Mouse (Mus musculus) liver, adult 2 months (tissue): ENCODE measurements at regions not wholly inside any gene's neighbourhood (a gene's known extent, or its start where the extent isn't known, plus 50 kb on each side); places are given as distances from the start of the nearest gene placed in this dataset.

Source experiments
- DNase-seq: peaks from one replicate; pipeline ENCODE4 v3.0.0-alpha.2; 2011; ENCODE audit warnings: low read depth, low spot score; ENCODE audit errors: extremely low read depth
- H3K27ac ChIP-seq: fragments of 200-500 bp; replicated peaks from 2 replicates; pipeline ENCODE4 v1.5.1; 2012; ENCODE audit warnings: low read depth, mild to moderate bottlenecking, control low read depth, inconsistent platforms, low read length; ENCODE audit not compliant: insufficient read depth
- H3K27me3 ChIP-seq: fragments of 200-500 bp; 2 replicates; pipeline ENCODE4 v1.6.1; 2012; ENCODE audit warnings: mild to moderate bottlenecking, moderate library complexity, low read length, inconsistent platforms; ENCODE audit not compliant: control insufficient read depth, insufficient read depth
- H3K36me3 ChIP-seq: fragments of 200-500 bp; 2 replicates; pipeline ENCODE4 v1.6.1; 2012; ENCODE audit warnings: low read length, inconsistent platforms; ENCODE audit not compliant: control insufficient read depth, insufficient read depth
- H3K4me1 ChIP-seq: fragments of 200-500 bp; 2 replicates; pipeline ENCODE4 v1.6.1; 2011; ENCODE audit warnings: low read length; ENCODE audit not compliant: control insufficient read depth, insufficient read depth
- H3K4me3 ChIP-seq: fragments of 200-500 bp; 2 replicates; pipeline ENCODE4 v1.5.1; 2011; ENCODE audit warnings: low read depth, mild to moderate bottlenecking, control low read depth, low read length, moderate library complexity; ENCODE audit not compliant: insufficient read depth
- H3K79me2 ChIP-seq: fragments of 200-500 bp; 2 replicates; pipeline ENCODE4 v1.6.1; 2012; ENCODE audit warnings: inconsistent platforms, mild to moderate bottlenecking, low read length, moderate library complexity; ENCODE audit not compliant: control insufficient read depth, insufficient read depth
- H3K9ac ChIP-seq: fragments of 200-500 bp; 2 replicates; pipeline ENCODE4 v1.6.1; 2012; ENCODE audit warnings: low read depth, mild to moderate bottlenecking, control low read depth, inconsistent platforms, low read length
- CTCF ChIP-seq: fragments of 200-500 bp; IDR thresholded peaks from 2 replicates; pipeline ENCODE4 v1.5.1; 2011; ENCODE audit warnings: low read depth, low read length, control low read depth
- POLR2A ChIP-seq: fragments of 200-500 bp; IDR thresholded peaks from 2 replicates; pipeline ENCODE4 v1.6.1; 2011; ENCODE audit warnings: low read length, control low read depth; ENCODE audit not compliant: insufficient read depth; ENCODE audit errors: extremely low read depth
- WGBS: fragments of 180-500 bp; shearing (Covaris S2); methylation state at CpG from one replicate; pipeline ENCODE4 v1.1.7; 2018; 5-methylcytosine and 5-hydroxymethylcytosine counted together

DNA sequence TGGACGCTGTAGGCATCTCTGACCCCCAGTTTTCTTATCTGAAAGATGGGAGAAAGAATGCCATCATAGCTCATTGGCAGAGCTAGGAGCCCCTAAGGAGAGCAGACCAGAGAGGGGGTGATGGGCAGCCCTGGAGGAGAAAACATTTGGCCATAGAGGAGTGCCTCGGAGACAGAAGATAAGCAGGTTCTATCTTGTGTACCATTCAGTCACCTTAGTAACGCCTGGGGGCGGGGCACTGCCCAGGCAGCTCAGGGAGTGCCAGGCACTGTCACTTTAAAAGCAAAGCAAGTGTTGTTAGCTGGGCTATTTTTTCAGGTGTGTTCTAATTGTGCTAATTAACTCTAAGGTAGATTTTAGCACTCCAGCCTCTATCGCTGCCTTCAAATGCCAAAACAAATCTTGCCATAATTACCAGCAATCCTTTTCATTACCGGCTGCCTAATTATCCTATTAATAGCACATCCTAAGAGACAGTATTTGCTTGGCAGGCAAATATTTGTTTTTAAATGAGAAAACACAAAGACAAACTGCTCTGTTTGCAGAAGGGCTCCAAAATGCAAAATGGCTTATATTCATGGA is 119.1 kb downstream of the Tle3 start:
- no peaks in the 10 kb centered on the region for H3K36me3 ChIP-seq

DNA sequence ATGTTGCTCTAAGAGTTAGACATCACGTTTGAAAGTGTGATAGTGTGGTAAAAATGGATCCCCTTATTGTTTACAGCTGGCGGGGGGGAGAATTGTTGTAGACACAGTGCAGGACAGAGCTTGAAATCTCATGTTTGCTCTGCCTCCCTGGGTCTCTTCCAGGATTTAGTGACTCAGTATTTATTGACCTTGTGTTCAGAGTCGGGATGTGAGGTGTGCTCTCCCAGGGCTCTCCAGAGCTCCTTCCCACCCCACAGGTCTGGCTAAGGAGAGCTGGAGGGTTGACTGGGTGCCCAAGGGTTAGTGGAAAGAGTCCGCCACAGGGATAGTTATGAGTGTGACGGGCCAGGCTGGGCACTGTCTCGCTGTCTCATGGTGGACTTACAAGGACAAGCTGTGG is 117.8 kb downstream of the Tle3 start:
- H3K27ac ChIP-seq = no peak overlapping the region
- no peaks in the 10 kb centered on the region for H3K36me3 ChIP-seq
- WGBS = 43% methylated on average over 6 of the region's 6 CpGs
- no peak overlapping the region for H3K4me3 ChIP-seq
- H3K79me2 ChIP-seq = no peaks in the 10 kb centered on the region
- H3K4me1 ChIP-seq = no peaks in the 10 kb centered on the region
- DNase-seq = peak; percentile 19
- H3K27me3 ChIP-seq = peaks cover 14% of the 10 kb centered on the region; the same call in 1 of the 2 replicates
- TF ChIP-seq POLR2A = no peak
- TF ChIP-seq CTCF = no peak
- no peak overlapping the region for H3K9ac ChIP-seq

More for the DNA sequence above, 119.1 kb downstream of the Tle3 start:
- Histone ChIP-seq H3K4me1 (no peaks in the 10 kb centered on the region), H3K79me2 (no peaks in the 10 kb centered on the region), H3K9ac (no peak overlapping the region), H3K4me3 (no peak overlapping the region), H3K27me3 (peaks cover 14% of the 10 kb centered on the region; the same call in 1 of the 2 replicates), H3K27ac (no peak overlapping the region)
- TF ChIP-seq CTCF (no peak), POLR2A (no peak)
- DNase-seq = no peak
- WGBS = 16% methylated on average over 6 of the region's 6 CpGs

DNA sequence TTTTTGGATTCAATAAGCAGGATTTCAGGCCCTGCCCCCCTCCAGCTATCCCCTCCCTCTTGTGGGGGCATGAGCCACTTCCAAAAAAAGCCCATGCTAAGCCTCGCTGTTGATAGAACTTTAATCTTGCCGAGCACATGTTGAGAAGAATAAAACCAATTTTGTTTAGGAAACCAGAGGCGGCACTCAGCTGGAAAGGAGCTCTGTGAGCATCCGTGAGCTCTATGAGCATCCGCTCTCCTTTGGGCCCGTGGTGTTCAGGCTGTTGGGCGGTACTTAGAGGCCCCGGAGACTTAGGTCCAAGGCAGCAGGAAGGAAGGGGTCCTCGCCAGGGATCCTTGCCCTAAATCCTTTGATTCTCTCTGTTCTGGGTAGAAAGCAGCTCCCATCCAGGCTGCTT is 117.0 kb downstream of the Tle3 start:
- TF ChIP-seq CTCF (no peak), POLR2A (no peak)
- no peak for DNase-seq
- Histone ChIP-seq H3K27ac (no peak overlapping the region), H3K9ac (no peak overlapping the region), H3K4me3 (no peak overlapping the region), H3K27me3 (peaks cover 14% of the 10 kb centered on the region; the same call in 1 of the 2 replicates), H3K79me2 (no peaks in the 10 kb centered on the region), H3K36me3 (no peaks in the 10 kb centered on the region), H3K4me1 (no peaks in the 10 kb centered on the region)
- 44% methylated on average over 9 of the region's 9 CpGs for WGBS

DNA sequence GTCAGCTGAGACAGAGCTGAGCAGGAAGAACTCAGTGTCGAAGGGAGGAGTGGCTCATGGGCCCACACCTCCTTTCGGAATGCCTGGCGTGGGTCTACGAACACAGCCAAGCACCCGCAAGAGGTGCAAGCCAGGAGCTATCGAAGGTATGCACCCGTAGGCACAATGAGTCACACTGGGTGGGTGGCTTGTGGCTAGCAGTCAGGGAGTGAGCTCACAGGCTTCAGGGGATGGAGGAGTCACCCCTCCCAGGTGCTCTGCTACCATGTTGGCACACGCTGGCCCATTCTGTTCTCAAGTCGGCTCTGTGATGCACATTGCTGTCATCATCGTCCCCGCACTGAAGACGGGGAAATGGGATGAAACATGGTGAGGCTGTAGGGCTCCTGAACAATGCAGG is 115.7 kb downstream of the Tle3 start:
- no peak overlapping the region for H3K4me3 ChIP-seq
- no peak overlapping the region for H3K9ac ChIP-seq
- no peaks in the 10 kb centered on the region for H3K36me3 ChIP-seq
- no peak overlapping the region for H3K27ac ChIP-seq
- 86% methylated on average over 12 of the region's 12 CpGs for WGBS
- DNase-seq = no peak
- H3K4me1 ChIP-seq = no peaks in the 10 kb centered on the region
- H3K27me3 ChIP-seq = peaks cover 14% of the 10 kb centered on the region; the same call in 1 of the 2 replicates
- H3K79me2 ChIP-seq = no peaks in the 10 kb centered on the region
- TF ChIP-seq POLR2A = no peak
- TF ChIP-seq CTCF = no peak

DNA sequence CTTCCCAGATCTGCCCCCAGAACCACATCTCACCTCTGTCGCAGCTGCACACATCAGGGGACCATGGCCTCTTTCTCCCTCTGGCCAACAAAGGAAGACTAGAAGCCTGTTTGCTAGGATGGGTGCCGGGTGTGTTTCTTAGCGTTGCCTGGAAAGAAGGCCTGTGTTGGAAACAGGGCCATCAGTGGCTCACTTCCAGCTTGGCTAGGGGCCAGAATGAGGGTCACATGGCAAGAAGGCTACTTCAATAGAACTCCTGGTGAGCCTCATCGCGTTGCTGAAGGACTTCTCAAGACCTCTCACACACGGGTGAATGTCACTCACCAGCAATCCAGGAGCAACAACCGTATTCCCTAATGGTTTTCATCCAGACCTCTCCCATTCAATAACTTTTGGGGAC is 115.0 kb downstream of the Tle3 start:
- Histone ChIP-seq H3K27ac (no peak overlapping the region), H3K27me3 (peaks cover 13% of the 10 kb centered on the region; the same call in 1 of the 2 replicates), H3K36me3 (no peaks in the 10 kb centered on the region), H3K9ac (no peak overlapping the region), H3K79me2 (no peaks in the 10 kb centered on the region), H3K4me1 (no peaks in the 10 kb centered on the region), H3K4me3 (no peak overlapping the region)
- no peak for TF ChIP-seq CTCF
- TF ChIP-seq POLR2A = no peak
- 64% methylated on average over 7 of the region's 7 CpGs for WGBS
- no peak for DNase-seq

DNA sequence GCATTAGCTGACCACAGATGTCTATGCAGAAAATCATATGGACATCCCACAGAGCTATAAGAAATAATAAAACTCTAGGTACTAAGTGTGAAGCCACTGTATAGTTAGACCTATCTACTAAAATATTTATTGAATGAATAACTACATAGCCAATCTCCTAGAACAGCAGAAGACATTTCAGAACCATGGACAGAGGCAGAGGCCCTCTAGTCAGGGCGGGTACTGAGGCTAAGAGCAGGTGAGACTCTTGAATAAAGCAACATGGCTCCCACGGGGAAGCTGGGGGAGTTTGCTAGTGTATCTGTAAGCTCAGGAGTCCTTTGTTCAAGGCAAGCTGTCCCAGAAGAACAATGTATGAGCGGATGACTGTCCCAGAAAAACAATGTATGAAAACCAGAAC is 112.2 kb downstream of the Tle3 start:
- H3K9ac ChIP-seq = no peak overlapping the region
- no peak for DNase-seq
- H3K79me2 ChIP-seq = no peaks in the 10 kb centered on the region
- 17% methylated on average over 3 of the region's 3 CpGs for WGBS
- no peaks in the 10 kb centered on the region for H3K36me3 ChIP-seq
- no peaks in the 10 kb centered on the region for H3K4me1 ChIP-seq
- H3K4me3 ChIP-seq = no peak overlapping the region
- H3K27ac ChIP-seq = no peak overlapping the region
- TF ChIP-seq POLR2A = no peak
- H3K27me3 ChIP-seq = peaks cover 11% of the 10 kb centered on the region; the same call in 1 of the 2 replicates
